Mouse (Mus musculus) testis, postnatal 14 days (tissue): Measurements from ENCODE around the gene Cbx3.
"Not testable (repeated sequence)": the region's sequence is repeated elsewhere in the genome, so short reads cannot be mapped to it uniquely, and the experiment has no call there.

Experiments
- DNase-seq: peaks from one replicate; pipeline ENCODE4 v3.0.0; 2021; ENCODE audit warnings: low spot score

The Cbx3 gene

GRCm38 (mm10) chr6:51469715-51470310 lies 347 bp upstream of the Cbx3 start, which contains the start of gene Hnrnpa2b1:
Gene Hnrnpa2b1, minus strand, starts transcription at chr6:51469894.
- peak; percentile 97 for DNase-seq

DNA sequence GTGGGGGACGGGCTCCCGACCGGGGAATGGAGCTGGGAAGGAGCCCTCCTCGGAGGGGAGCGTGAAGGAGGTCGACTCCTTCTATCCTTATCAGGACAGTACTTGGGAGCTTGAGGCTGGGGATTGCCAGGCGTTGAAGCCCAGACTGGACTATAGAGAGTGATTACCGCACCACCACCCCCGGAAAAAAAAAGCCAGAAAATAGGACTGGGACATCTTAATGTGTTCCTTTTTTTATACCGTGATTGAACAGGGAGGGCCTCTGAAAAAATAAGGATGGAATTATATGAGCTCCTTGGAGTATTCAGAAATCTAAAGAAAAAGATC lies 982 bp downstream of the Cbx3 start:
- no peak for DNase-seq

DNA sequence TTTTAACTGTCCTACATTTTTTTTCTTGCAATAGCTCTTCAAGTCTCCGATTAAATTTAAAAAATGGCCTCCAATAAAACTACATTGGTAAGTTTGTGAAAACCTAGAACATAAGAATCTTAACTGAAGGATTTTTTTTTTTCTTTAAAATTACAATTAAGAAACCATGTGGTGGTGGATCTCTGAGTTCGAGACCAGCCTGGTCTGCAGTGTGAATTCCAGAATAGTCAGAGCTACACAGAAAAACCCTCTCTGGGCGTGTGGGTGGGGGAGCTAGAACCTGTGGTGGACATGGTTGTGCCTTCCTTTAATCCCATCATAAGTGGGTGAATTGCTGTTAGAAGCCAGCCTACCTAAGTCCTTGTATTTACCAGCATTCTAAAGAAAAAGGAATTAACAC lies 1.6 kb downstream of the Cbx3 start:
- DNase-seq: no peak

DNA sequence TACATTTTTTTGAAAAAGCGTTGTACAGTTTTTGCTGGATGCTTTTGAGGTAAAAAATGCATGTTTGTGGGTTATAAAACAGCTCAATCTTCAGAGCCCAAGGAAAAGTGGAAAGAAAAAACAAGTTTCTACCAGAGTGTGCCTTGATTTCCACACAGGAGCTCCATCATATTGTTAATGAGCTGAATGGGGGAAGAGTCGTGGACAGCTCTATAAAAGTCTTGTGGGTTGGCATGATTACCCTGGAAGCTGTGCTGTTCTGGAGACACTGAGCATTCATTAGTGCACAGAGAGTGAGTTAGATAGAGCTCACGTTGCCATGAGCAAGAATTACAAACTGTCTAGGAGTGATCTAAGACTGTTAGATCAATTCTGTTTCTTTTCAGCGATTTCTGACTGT lies 2.1 kb downstream of the Cbx3 start:
- DNase-seq: no peak

- no peak for DNase-seq
Observed at GRCm38 (mm10) chr6:51479136-51479731, 9.1 kb downstream of the Cbx3 start.

DNA sequence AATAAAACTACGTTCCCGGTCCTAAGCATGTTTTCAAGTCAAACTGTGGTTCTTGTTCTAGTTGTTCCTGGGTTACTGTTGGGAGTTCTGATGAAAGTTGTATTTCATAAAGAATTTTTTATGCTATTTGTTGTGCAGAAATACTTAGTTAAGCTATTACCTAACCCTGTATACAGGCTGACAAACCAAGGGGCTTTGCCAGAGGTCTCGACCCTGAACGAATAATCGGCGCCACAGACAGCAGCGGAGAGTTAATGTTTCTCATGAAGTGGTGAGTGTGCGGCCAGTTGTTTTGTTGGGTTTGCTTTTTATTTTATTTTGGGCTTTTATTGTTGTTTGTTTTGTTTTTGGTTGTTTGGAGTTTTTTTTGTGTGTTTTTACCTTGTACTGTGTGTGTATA lies 11.4 kb downstream of the Cbx3 start:
- DNase-seq: no peak

GRCm38 (mm10) chr6:51483861-51484260 lies 13.7 kb downstream of the Cbx3 start:
- DNase-seq: no peak

- not testable (repeated sequence) for DNase-seq
Observed at GRCm38 (mm10) chr6:51484556-51484955, 14.4 kb downstream of the Cbx3 start.

DNA sequence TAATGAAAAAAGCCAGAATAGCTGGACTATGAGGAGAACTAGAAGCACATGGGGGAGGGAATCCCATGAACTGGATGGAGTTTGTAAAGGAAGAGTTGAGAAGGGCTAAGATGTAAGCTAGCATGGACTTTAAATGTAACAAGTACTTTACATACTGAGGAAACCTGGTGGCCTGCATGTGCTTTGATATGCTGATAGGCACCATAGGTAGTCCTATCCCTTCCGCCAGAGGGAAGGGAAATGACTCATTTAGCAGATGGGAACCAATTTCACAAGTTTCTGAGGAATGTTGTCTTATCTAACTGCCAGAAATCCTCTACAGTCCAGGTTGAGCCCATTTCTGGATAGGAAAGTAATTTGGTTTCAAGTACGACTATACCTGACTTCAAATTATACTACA lies 15.5 kb downstream of the Cbx3 start:
- no peak for DNase-seq

DNA sequence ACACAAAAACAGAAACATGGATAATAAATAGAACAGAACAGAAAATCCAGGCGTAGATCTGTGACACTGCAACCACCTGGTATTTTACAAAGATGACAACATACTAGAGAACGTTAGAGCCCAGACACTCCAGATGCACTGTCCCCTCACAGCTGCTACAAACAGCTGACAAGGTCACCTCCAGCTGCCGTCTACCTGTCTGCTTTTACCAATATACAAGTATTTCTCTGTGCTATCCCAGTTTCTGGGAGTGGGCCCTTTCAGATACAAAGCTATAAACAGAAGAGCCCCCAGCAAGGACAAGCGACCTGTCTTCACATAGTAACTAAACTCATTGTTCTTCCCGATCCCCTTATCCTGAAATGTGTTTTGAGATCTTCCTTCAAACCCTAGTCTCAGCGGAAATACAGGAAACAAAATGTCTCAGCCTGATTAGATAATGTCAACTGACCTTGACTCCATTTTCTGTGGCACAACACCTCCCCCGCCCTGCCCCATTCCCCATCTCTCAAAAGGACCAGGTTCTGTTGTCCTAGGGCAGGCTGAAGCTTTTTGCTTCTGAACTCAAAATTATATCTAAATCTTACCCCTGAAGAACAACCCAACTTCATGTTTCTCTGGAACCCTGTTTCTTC lies 16.0 kb downstream of the Cbx3 start:
- DNase-seq: no peak

- no peak for DNase-seq
Observed at GRCm38 (mm10) chr6:51486731-51487130, 16.6 kb downstream of the Cbx3 start.

- DNase-seq: peak; percentile 45
Observed at GRCm38 (mm10) chr6:51489787-51490186, 19.6 kb downstream of the Cbx3 start.

DNA sequence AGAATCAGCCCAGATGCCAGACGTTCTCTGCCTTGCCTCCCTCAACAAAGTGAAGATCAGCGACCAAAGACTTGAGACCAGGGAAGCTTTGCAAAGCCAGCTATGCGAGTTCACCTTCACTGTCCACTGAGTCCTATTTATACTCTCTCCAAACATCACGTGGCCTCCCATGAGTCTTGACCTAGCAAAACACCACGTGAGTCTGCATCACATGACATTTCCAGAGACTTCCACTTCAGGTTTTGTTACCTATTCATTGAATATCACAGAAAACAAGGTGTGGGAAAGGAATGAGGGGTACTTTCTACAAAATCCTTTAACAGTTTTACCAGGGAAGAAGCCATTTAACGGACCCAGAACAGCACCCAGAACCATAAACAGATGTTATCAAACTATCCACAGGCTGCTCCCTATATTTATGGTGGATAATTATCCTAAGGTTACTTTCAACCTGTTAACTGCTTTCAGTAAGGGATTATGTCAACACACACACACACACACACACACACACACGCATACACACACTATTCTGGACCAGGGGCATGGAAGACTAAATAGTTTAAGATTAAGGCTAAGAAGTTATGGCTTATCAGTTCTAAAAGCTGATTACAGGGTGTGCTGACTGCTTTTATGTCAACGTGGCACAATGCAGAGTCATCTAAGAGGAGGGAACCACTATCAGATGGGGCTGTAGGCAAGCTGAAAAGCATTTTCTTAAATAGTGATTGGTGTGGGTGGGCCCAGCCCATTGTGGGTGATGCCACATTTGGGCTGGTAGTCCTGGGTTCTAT lies 27.4 kb downstream of the Cbx3 start:
- DNase-seq: no peak

- peak; percentile 70 for DNase-seq
Observed at GRCm38 (mm10) chr6:51505671-51506070, 35.5 kb downstream of the Cbx3 start.

DNA sequence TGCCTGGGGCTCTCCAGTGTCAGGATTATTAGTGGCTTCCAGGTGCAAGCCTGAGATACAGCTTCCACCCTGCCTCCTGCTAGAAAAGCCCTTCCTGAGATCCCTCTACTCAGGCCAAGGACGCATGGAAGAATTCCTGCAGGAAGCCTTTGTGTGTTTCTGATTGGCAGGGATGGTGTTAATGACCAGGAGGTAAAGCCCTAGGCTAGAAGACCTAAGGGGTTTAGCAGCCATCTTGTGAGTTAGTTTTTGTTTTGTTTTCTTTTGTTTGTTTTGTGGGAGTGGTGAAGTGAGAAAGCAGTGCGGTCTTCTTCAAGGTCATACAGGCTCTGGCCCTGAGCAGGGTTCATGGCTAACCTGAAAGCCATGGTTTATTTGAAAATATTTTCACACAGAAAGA lies 37.4 kb downstream of the Cbx3 start:
- no peak for DNase-seq

DNA sequence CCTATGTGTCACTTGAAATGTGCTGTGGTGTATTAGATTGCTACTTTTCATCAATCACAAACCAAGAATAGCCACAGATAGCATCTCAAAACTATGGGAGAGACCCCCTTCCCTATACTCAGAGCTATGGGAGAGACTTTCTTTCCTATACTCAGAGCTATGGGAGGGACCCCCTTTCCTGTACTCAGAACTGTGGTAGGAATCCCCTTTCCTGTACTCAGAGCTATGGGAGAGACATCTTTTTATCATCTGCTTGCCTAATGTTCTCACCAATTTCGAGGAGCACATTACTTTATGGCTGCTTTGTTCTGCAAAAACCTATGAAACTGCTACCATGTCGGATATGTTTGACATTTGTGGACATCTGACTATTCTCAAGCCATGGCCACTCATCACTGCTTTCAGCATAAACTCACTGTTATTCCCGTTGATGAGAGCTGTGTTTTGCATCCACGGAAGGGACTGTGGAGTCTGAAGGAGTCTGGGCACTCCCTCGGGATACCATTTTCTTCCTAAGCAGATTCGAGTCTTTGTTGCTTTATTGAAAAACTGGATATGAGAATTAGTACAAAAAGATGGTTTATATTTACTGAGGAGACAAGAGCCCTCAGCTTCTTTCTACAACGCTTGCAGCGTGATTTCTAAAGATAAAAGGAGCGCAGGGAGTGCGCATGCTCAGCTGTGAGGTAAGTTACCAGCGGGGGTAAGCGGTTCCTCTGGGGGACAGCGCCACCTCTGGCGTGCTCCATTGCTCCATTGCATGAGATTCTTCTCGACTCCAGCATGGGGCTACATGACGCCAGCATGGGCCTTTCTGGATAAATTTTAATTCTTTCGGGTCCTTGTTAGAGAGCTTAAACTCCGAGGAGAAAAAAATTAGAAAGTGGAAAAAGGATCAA lies 38.8 kb downstream of the Cbx3 start:
- DNase-seq: peak; percentile 80

GRCm38 (mm10) chr6:51510094-51510493 lies 39.9 kb downstream of the Cbx3 start:
- DNase-seq: peak; percentile 54

GRCm38 (mm10) chr6:51510946-51511345 lies 40.8 kb downstream of the Cbx3 start:
- no peak for DNase-seq

DNA sequence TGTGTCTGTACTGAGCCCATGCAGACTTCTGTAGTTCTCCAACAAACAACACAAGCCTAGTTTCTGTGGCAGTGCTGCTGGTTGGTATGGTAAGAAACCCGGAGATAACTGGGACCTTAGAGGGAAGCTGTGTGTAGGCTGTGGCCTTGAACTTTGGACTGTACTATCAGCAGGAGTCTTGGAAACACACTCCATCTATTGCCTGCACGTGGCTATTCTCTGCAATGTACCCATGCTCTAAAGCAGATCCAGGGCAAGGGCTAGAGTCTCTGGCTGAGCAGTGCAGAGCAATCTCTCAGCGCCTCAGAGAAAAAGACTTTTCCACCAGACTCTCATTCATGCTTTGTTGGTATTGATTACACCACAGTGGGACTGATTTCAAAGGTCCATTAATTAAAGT lies 43.6 kb downstream of the Cbx3 start:
- DNase-seq: no peak

GRCm38 (mm10) chr6:51514860-51515259 lies 44.7 kb downstream of the Cbx3 start:
- no peak for DNase-seq

DNA sequence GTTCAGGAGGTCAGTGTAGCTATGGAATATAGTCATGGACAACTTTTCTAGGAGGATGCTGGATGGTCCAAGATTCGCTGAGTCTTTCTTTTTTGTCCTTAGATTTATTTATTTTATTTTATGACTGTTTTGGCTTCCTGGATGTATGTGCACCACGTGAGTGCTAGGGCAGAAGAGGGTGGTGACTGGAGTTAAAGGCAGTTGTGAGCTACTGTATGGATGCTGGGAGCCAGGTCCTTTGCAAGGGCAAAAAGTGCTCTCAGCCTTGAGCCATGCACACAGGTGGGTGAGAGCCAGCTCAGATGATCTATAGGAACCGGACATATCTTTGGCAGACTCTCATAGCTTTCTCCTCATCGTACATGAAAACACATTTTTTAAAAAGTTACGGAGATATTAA lies 53.1 kb downstream of the Cbx3 start:
- no peak for DNase-seq

DNA sequence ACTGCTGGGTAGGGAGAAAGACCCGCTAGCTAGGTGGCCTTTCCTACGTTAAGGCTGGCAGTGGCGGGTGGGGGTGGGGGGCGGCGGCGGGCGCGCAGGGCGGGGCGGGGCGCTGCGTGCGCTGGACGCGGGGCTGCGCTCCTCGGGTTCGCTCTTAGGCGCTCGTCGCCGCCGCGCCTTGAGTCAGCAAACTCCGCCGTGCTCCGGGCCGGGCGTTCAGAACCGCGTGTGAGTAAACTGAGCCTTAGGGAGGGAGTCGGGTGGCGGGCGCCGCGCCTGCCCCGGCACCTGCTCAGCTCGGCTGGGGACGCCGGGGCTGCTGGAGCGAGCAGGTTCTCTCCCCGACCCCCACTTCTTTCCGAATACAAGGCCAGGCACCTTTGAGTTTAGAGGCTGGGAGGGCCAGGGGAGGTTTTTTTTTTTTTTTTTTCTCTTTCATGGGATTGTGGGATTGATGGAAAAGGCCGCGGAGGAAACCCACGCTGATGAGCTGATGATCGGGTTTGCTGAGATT lies 53.7 kb downstream of the Cbx3 start, which contains the start of gene Snx10:
Snx10 (plus strand) TSS at position 95 of the 514 bp plus-strand sequence.
- peak; percentile 56 for DNase-seq
